Mouse (Mus musculus) liver, embryonic 14.5 days (tissue): ENCODE measurements around the gene Prdx6b. TPM values are rescaled to one million over a fixed set of nuclear protein-coding genes. Genes with fewer than 3 reads are reported as not detected.

Experiments used
- ATAC-seq: fragments of 200-750 bp; cut with Nextera tagmentation; 2 replicates; pipeline ENCODE4 v1.8.0; 2017; ENCODE audit warnings: moderate number of reproducible peaks, mild to moderate bottlenecking, moderate library complexity; ENCODE audit not compliant: insufficient read depth
- DNase-seq, 3 experiments: peaks; one replicate each; pipeline ENCODE4 v3.0.0-alpha.2; 2012 to 2013; ENCODE audit warnings: low read depth in 3 of 3, low spot score in 3 of 3
- H3K27ac ChIP-seq: fragments of 300-500 bp; sonication (generic); 2 replicates; pipeline ENCODE4 v1.5.1; 2014; ENCODE audit warnings: moderate library complexity, mild to moderate bottlenecking, control low read depth, inconsistent platforms
- H3K27me3 ChIP-seq: fragments of 300-500 bp; sonication (generic); 2 replicates; pipeline ENCODE4 v1.6.1; 2014; ENCODE audit warnings: mild to moderate bottlenecking, low read length, moderate library complexity; ENCODE audit not compliant: control insufficient read depth, insufficient read depth
- H3K36me3 ChIP-seq: fragments of 300-500 bp; sonication (generic); replicated peaks from 2 replicates; pipeline ENCODE4 v1.6.1; 2014; ENCODE audit warnings: low read depth; ENCODE audit not compliant: control insufficient read depth, insufficient read depth
- H3K4me1 ChIP-seq, 2 experiments: fragments of 200-500 bp in 1 of 2; fragments of 300-500 bp in 1 of 2; sonication (generic) in 1 of 2; replicated peaks; 2 replicates each; pipeline ENCODE4 v1.6.1; 2012 to 2014; ENCODE audit warnings: antibody characterized with exemption in 1 of 2, inconsistent platforms in 1 of 2, low read length in 1 of 2; ENCODE audit not compliant: control insufficient read depth in 2 of 2, insufficient read depth in 2 of 2
- H3K4me2 ChIP-seq: fragments of 300-500 bp; sonication (generic); 2 replicates; pipeline ENCODE4 v1.6.1; 2014; ENCODE audit warnings: low read depth, mild to moderate bottlenecking, control low read depth, moderate library complexity
- H3K4me3 ChIP-seq, 2 experiments: fragments of 200-500 bp in 1 of 2; fragments of 300-500 bp in 1 of 2; sonication (generic) in 1 of 2; 2 replicates each; pipeline ENCODE4 v1.5.1; 2012 to 2014; ENCODE audit warnings: low read depth in 2 of 2, low read length in 2 of 2, mild to moderate bottlenecking in 2 of 2, control low read depth in 1 of 2, inconsistent platforms in 1 of 2, moderate library complexity in 1 of 2; ENCODE audit not compliant: insufficient read depth in 1 of 2
- H3K9ac ChIP-seq: fragments of 300-500 bp; sonication (generic); replicated peaks from 2 replicates; pipeline ENCODE4 v1.6.1; 2014; ENCODE audit warnings: mild to moderate bottlenecking, control low read depth, moderate library complexity
- H3K9me3 ChIP-seq: fragments of 300-500 bp; sonication (generic); 2 replicates; pipeline ENCODE4 v1.6.1; 2016; ENCODE audit warnings: low read length, mixed read lengths; ENCODE audit not compliant: control insufficient read depth
- CTCF ChIP-seq: IDR thresholded peaks from 2 replicates; pipeline ENCODE4 v1.5.1; 2016; ENCODE audit warnings: antibody characterized with exemption, low read depth, control low read depth
- EP300 ChIP-seq: IDR thresholded peaks from 2 replicates; pipeline ENCODE4 v1.6.1; 2016; ENCODE audit warnings: antibody characterized with exemption, low read depth
- WGBS: fragments of 180-500 bp; shearing (Covaris S2); extraction: QIAGEN DNeasy Blood & Tissue Kit; methylation state at CpG from one replicate; pipeline ENCODE4 v1.1.7; 2014; ENCODE audit not compliant: insufficient replicate concordance; 5-methylcytosine and 5-hydroxymethylcytosine counted together
- polyA plus RNA-seq, 2 experiments: library from polyadenylated mRNA; depleted of rRNA in 1 of 2; stranded (reverse) in 1 of 2; unstranded in 1 of 2; fragments of >200 nt; fragmentation: Nextera tagmentation in 1 of 2; extraction: Ambion mirVana in 1 of 2; gene quantifications; 2 replicates each; pipeline versions ENCODE4 v1.2.1 to v1.2.3; 2012 to 2014

Prdx6b gene
- polyA plus RNA-seq, 2 experiments: not detected

DNA sequence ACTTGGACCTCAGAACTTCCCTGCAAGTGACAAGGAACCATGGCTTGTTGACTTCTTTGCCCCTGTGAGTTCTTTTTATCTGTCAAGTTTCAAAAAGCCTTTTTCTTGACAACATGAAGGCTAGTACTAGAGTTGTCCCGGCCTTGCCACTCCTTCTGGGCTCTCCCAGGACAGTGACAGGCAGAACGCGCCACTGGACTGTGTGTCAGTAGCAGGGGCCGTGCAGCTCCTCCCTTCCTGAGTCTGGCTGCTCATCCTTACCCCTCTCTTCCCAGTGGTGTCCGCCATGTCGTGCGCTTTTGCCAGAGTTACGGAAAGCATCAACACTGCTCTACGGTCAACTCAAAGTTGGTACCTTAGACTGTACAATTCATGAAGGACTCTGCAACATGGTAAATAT, 48.3 kb downstream of the Prdx6b start:
- no peaks in the 10 kb centered on the region for H3K27me3 ChIP-seq
- no peak overlapping the region for H3K9ac ChIP-seq
- no peak for ATAC-seq
- no peak for DNase-seq
- TF ChIP-seq CTCF (no peak), EP300 (no peak)
- no peaks in the 10 kb centered on the region for H3K4me1 ChIP-seq
- H3K9me3 ChIP-seq: no peaks in the 10 kb centered on the region
- no peak overlapping the region for H3K4me2 ChIP-seq
- no peak overlapping the region for H3K4me3 ChIP-seq
- no peak overlapping the region for H3K27ac ChIP-seq
- peaks cover 8% of the 10 kb centered on the region; the same call in 1 of the 2 replicates for H3K36me3 ChIP-seq
- WGBS: 85% methylated on average over 9 of the region's 9 CpGs

Other genes starting within 250 kb of the Prdx6b start
- gene Pde1a, start 163.0 kb upstream of the Prdx6b start, polyA plus RNA-seq (2012; rRNA removed): 0.83 and 1.4 TPM in 2 replicates
- gene Pde1a, start 163.0 kb upstream of the Prdx6b start, polyA plus RNA-seq (2014; fragmentation: Nextera tagmentation; extraction: Ambion mirVana): 2.7 and 2.8 TPM in 2 replicates
- 6.2 and 9.0 TPM in 2 replicates for gene Dnajc10, start 23.0 kb downstream of the Prdx6b start, polyA plus RNA-seq (2012; rRNA removed)
- 18.0 and 19.5 TPM in 2 replicates for gene Dnajc10, start 23.0 kb downstream of the Prdx6b start, polyA plus RNA-seq (2014; fragmentation: Nextera tagmentation; extraction: Ambion mirVana)
- 0.28 and 0.37 TPM in 2 replicates for gene Frzb, start 155.2 kb downstream of the Prdx6b start, polyA plus RNA-seq (2012; rRNA removed)
- gene Frzb, start 155.2 kb downstream of the Prdx6b start, polyA plus RNA-seq (2014; fragmentation: Nextera tagmentation; extraction: Ambion mirVana): 0.39 and 0.86 TPM in 2 replicates